Mouse (Mus musculus): ENCODE measurements around the gene Myo16.

The Myo16 gene

GRCm38 (mm10) chr8:10413881-10414280 is 260.2 kb downstream of the Myo16 start:
- no peak for DNase-seq (ENCODE audit: low read depth, low spot score)

- peak; percentile 69 for DNase-seq (ENCODE audit: low read depth, low spot score)
Observed at GRCm38 (mm10) chr8:10414684-10415212, 261.0 kb downstream of the Myo16 start.

DNA sequence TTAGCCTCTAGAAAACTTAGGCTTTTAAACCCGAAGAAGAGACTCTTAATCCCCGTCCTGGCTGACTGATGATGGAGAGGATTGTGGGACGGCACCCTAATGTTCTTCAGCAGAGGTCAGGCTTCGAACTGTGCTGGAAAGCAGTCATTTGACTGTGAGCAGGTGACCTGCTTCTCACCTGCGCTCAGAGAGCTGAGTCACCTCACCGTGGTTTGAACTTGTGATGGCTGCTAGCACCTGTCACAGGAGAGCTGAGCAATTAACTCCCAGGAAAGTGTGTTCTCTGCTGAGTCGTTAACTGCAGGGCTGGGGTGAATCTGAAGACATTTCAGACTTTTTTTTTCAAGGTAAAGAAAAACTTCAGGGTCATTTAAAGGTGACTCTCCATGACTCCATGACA is 261.6 kb downstream of the Myo16 start:
- no peak for DNase-seq (ENCODE audit: low read depth, low spot score)

GRCm38 (mm10) chr8:10415885-10416284 is 262.2 kb downstream of the Myo16 start:
- DNase-seq (ENCODE audit: low read depth, low spot score): no peak

DNA sequence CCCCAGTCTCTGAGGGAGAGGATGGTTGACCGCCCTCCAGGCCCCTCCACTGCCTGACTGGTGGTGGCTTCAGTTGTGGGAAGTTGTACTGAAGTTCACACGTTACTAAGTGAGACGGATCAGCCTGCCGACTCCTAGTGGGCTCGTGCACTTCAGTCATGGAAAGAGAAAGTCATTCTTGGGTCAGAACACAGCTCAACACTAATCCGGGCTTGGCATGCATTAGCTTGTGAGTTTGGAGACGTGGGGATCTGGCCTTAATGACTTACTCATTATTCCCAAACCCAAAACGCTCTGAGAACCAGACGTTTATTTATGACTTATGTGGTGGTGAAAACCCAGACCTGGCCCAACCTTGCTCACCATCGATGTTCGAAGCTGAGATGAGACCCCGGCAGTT is 263.1 kb downstream of the Myo16 start:
- no peak for DNase-seq (ENCODE audit: low read depth, low spot score)

DNA sequence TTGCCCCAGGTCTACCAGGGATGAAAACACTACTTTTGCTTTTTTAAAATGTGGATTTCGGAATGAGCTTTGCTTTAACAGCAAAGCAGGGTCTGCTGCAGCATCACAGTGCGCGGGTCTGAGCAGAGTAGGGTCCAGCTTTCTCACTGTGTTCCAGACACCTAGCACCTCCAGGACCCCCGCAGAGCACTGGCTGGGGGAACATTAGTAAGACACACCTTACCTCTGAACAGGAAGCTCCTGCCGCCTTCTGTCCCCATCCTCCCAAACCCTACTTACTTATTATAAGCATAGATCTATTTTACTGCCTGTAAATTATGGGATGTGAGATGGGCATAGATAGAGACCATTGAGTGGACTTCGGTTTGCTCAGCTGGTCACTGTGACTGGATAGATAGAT is 263.6 kb downstream of the Myo16 start:
- DNase-seq (ENCODE audit: low read depth, low spot score): no peak

GRCm38 (mm10) chr8:10418013-10418412 is 264.3 kb downstream of the Myo16 start:
- DNase-seq (ENCODE audit: low read depth, low spot score): no peak

GRCm38 (mm10) chr8:10418971-10419370 is 265.3 kb downstream of the Myo16 start:
- no peak for DNase-seq (ENCODE audit: low read depth, low spot score)

DNA sequence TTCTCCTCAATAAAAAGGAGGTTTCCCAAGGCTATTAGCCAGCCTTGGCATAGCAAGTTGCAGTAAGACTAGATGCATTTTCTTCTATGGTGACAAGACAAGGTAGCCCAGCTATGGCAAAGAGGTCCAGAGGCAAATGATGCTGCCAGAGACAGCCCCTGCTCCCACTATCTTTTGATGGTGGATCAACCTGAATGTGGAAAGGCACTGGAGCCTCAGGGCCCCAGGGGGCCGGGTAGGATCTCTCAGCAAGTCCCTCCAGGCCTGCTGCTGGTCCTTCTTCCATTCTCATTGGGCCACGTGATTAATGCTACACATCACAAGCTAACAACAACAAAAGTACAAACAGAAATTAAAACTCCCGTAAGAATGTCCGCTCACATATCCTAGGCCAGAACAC is 266.0 kb downstream of the Myo16 start:
- DNase-seq (ENCODE audit: low read depth, low spot score): no peak

DNA sequence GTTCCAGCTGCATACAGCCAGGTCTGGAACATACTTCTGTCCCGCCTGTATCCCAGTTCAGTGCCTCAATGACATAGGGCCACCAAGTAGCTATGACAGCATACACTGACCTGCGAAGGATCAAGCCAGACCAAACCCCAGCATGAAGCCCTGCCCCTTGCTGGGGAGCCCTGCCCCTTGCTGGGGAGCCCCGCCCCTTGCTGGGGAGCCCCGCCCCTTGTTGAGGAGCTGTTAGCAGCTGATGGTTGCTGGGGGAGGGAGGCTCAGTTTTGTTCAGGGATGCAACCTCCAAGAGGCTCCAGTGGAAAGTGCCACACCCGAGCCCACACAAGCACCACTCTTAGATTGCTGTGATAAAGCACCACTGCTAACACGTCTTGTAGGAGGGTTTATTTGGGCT is 266.8 kb downstream of the Myo16 start:
- peak; percentile 52 for DNase-seq (ENCODE audit: low read depth, low spot score)

- DNase-seq (ENCODE audit: low read depth, low spot score): no peak
Observed at GRCm38 (mm10) chr8:10421516-10422090, 267.9 kb downstream of the Myo16 start.

DNA sequence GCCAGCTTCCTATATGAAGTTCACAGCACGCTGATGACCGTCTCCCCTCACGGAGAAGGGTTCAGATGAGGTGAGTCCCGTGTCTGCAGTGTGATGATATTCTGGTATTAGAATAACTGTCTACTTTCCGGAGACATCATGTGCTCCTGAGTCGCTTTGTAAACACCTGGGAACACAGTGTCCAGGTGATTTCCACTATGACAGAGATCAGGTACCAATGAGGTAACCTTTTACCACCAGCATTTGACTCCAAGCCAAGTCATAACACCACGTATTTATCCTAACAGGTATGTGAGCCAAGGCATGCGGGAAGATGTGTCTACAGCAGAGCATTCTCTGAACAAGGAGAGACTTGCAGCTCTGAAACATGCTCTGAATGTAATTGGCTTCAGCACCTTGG is 281.8 kb downstream of the Myo16 start:
- no peak for DNase-seq (ENCODE audit: low read depth, low spot score)

DNA sequence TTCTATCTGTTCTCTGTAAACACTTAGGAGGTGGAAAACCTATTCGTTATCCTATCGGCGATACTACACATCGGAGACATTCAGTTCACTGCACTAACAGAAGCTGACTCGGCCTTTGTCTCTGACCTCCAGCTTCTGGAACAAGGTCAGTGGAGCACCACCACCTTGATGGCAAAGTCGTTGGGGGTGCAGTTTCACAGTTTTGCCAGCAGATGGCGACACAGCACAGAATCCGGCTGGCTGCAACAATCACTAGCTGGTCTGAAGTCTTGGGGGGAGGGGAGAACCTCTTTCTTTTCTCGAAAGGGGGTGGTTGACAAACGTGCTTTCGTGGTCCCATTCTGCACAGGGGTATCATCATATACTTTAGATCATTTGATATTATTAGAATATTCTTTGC is 285.1 kb downstream of the Myo16 start:
- DNase-seq (ENCODE audit: low read depth, low spot score): peak; percentile 84

GRCm38 (mm10) chr8:10439595-10440453 is 286.1 kb downstream of the Myo16 start:
- DNase-seq (ENCODE audit: low read depth, low spot score): no peak

- no peak for DNase-seq (ENCODE audit: low read depth, low spot score)
Observed at GRCm38 (mm10) chr8:10442562-10442961, 288.9 kb downstream of the Myo16 start.

- DNase-seq (ENCODE audit: low read depth, low spot score): no peak
Observed at GRCm38 (mm10) chr8:10445011-10445410, 291.3 kb downstream of the Myo16 start.

- no peak for DNase-seq (ENCODE audit: low read depth, low spot score)
Observed at GRCm38 (mm10) chr8:10448545-10448944, 294.8 kb downstream of the Myo16 start.

- no peak for DNase-seq (ENCODE audit: low read depth, low spot score)
Observed at GRCm38 (mm10) chr8:10453046-10453445, 299.3 kb downstream of the Myo16 start.

DNA sequence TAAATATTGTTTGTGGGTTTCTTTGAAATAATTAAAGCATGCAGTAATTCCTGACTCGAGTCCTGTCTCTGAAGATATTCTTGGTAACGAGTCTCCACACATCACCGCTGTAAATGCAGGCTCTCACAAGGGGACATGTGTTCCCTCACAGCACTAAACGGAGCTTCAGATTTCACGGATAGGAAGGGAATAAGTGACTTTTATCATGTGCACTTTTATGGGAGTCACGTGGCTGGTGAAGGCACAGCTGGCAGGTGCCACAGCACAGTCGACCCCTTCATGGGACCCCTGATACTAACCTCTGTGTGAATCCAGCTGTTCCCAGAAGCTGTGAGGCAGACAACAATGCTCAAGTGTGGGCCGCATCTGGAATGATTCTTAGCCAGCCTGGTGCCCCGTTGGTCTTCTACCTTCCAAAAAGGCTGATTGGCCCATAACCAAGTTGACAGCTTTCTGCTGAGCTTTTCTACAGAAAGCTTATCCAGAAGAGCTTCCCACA is 304.5 kb downstream of the Myo16 start:
- no peak for DNase-seq (ENCODE audit: low read depth, low spot score)

DNA sequence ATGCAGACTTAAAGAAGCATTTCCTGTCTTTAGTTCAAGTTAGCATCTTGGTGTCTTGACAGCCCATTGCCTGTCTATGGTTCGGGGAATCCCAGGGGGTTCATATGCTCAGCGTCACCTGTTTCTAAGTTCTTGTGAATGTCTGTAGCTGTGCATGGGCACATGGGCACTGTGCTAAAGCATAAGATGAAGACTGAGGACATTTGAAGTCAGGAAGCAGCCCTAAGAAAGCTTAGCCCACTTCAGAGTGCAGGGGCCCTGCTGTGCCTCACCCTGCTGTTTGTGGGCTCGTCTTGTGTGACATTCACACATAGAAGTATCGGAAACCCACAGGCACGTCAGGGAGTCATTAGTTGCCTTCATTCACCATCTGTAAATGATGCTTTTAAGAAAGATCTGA is 308.6 kb downstream of the Myo16 start:
- DNase-seq (ENCODE audit: low read depth, low spot score): no peak

GRCm38 (mm10) chr8:10468490-10468889 is 314.8 kb downstream of the Myo16 start:
- no peak for DNase-seq (ENCODE audit: low read depth, low spot score)

GRCm38 (mm10) chr8:10469658-10470057 is 315.9 kb downstream of the Myo16 start:
- no peak for DNase-seq (ENCODE audit: low read depth, low spot score)

- DNase-seq (ENCODE audit: low read depth, low spot score): no peak
Observed at GRCm38 (mm10) chr8:10470280-10470679, 316.6 kb downstream of the Myo16 start.
